Mouse (Mus musculus) 416B (cell line): ENCODE results near the gene Khnyn.
A peak's percentile ranks its signal among the peaks of the same experiment; 100 is the strongest.

Experiments
- DNase-seq: peaks from one replicate; pipeline ENCODE4 v3.0.0; 2011; ENCODE audit warnings: low read depth

Gene Khnyn

GRCm38 (mm10) chr14:55873242-55873713, 11.5 kb upstream of the Khnyn start:
- no peak for DNase-seq

GRCm38 (mm10) chr14:55873714-55874683, 10.7 kb upstream of the Khnyn start:
- peak; percentile 92 for DNase-seq

GRCm38 (mm10) chr14:55877469-55878315, 7.1 kb upstream of the Khnyn start:
- DNase-seq: peak; percentile 85

GRCm38 (mm10) chr14:55878316-55878940, 6.3 kb upstream of the Khnyn start:
- DNase-seq: no peak

GRCm38 (mm10) chr14:55879623-55880022, 5.1 kb upstream of the Khnyn start:
- DNase-seq: peak; percentile 86

GRCm38 (mm10) chr14:55880982-55881381, 3.8 kb upstream of the Khnyn start:
- peak; percentile 36 for DNase-seq

- peak; percentile 55 for DNase-seq
These were observed 2.5 kb upstream of the Khnyn start for GRCm38 (mm10) chr14:55882171-55882641.

GRCm38 (mm10) chr14:55883149-55883661, 1.5 kb upstream of the Khnyn start:
- DNase-seq: no peak

- no peak for DNase-seq
These were observed 1.1 kb upstream of the Khnyn start for GRCm38 (mm10) chr14:55883663-55884062.

GRCm38 (mm10) chr14:55884166-55884565, 581 bp upstream of the Khnyn start, which contains the start of gene Cbln3:
TSS of gene Cbln3 (minus strand) at chr14:55884392.
- peak; percentile 61 for DNase-seq

GRCm38 (mm10) chr14:55885114-55885790, 505 bp downstream of the Khnyn start:
- no peak for DNase-seq

GRCm38 (mm10) chr14:55885791-55886271, 1.1 kb downstream of the Khnyn start:
- peak; percentile 90 for DNase-seq

GRCm38 (mm10) chr14:55886571-55887382, 2.0 kb downstream of the Khnyn start:
- DNase-seq: no peak

GRCm38 (mm10) chr14:55897671-55898070, 12.9 kb downstream of the Khnyn start:
- no peak for DNase-seq

- no peak for DNase-seq
These were observed 14.2 kb downstream of the Khnyn start for GRCm38 (mm10) chr14:55898947-55899346.

- DNase-seq: no peak
These were observed 15.1 kb downstream of the Khnyn start, which contains the start of gene Sdr39u1 for GRCm38 (mm10) chr14:55899701-55900413. TSS of gene Sdr39u1 (minus strand) at chr14:55900293.

- DNase-seq: no peak
These were observed 15.6 kb downstream of the Khnyn start for GRCm38 (mm10) chr14:55900414-55900755.

- peak; percentile 64 for DNase-seq
These were observed 20.8 kb downstream of the Khnyn start for GRCm38 (mm10) chr14:55905518-55905917.

GRCm38 (mm10) chr14:55913406-55913805, 28.7 kb downstream of the Khnyn start:
- peak; percentile 96 for DNase-seq
